Mouse (Mus musculus): ENCODE measurements around the gene Man2c1.

Gene Man2c1

GRCm38 (mm10) chr9:57130577-57131433, at the start of gene Man2c1:
TSS of gene Man2c1 (plus strand) at chr9:57130690.
- peak; percentile 95 for DNase-seq

- DNase-seq = no peak
Measured at GRCm38 (mm10) chr9:57082236-57082635, 48.3 kb upstream of the Man2c1 start.

GRCm38 (mm10) chr9:57117261-57117755, 13.2 kb upstream of the Man2c1 start:
- no peak for DNase-seq

GRCm38 (mm10) chr9:57129641-57130040, 849 bp upstream of the Man2c1 start:
- DNase-seq = no peak

- no peak for DNase-seq
Measured at GRCm38 (mm10) chr9:57137246-57137645, 6.8 kb downstream of the Man2c1 start.

DNA sequence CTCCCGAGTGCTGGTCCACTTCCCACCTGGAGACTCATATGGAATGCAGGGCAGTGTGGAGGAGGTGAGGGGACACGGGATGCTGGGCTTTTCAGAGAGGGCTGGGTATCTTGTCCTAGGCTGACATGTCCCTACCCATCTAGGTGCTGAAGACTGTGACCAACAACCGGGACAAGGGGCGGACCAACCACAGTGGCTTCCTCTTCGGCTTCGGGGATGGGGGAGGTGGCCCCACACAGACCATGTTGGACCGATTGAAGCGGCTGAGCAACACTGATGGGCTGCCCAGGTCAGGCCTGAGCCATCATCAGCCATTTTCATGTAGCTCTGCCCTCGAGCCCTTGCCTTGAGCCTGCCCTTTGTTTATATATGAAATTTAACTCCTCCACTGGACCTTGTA, 7.3 kb downstream of the Man2c1 start:
- DNase-seq = no peak

GRCm38 (mm10) chr9:57138507-57138906, 8.0 kb downstream of the Man2c1 start:
- no peak for DNase-seq

- DNase-seq = no peak
Measured at GRCm38 (mm10) chr9:57139110-57139509, 8.6 kb downstream of the Man2c1 start.

DNA sequence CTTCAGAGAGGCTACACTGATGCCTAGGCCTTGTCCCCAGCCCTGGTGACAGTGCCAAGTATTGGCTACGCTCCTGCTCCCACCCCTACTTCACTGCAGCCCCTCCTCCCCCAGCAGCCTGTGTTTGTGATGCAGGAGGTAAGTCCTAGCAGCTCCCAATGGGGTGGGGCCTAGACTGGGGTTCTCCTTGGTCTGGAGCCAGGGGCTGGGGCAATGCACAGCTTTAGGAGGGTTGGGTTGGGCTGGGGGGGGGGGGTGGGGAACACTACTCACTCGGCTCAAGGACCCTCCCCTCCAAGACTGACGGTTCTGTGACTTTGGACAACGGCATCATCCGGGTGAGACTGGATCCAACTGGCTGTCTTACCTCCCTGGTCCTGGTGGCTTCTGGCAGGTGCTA, 9.1 kb downstream of the Man2c1 start:
- DNase-seq = no peak

GRCm38 (mm10) chr9:57141417-57142353, 11.2 kb downstream of the Man2c1 start:
- DNase-seq = no peak

- DNase-seq = no peak
Measured at GRCm38 (mm10) chr9:57143212-57143611, 12.7 kb downstream of the Man2c1 start.

DNA sequence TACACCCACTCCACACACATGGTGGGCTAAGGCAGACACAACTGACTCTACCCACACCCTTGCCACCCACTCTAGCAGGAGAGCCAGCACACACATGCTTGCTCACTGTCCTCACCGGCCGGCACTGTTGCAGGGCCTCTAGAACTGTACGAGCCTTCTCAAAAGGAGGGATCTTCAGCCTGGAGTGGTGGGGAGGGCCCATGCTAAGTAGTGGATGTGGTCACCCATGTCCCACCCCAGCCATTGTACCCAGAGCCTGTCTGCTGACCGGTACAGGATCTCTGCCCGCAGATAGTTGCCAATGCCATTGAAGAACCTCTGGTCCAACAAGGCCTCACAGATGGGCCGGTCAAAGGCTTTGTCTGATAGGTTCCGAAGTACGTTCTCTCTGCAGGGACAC, 14.3 kb downstream of the Man2c1 start:
- no peak for DNase-seq

GRCm38 (mm10) chr9:57146451-57147066, 16.1 kb downstream of the Man2c1 start:
- no peak for DNase-seq

DNA sequence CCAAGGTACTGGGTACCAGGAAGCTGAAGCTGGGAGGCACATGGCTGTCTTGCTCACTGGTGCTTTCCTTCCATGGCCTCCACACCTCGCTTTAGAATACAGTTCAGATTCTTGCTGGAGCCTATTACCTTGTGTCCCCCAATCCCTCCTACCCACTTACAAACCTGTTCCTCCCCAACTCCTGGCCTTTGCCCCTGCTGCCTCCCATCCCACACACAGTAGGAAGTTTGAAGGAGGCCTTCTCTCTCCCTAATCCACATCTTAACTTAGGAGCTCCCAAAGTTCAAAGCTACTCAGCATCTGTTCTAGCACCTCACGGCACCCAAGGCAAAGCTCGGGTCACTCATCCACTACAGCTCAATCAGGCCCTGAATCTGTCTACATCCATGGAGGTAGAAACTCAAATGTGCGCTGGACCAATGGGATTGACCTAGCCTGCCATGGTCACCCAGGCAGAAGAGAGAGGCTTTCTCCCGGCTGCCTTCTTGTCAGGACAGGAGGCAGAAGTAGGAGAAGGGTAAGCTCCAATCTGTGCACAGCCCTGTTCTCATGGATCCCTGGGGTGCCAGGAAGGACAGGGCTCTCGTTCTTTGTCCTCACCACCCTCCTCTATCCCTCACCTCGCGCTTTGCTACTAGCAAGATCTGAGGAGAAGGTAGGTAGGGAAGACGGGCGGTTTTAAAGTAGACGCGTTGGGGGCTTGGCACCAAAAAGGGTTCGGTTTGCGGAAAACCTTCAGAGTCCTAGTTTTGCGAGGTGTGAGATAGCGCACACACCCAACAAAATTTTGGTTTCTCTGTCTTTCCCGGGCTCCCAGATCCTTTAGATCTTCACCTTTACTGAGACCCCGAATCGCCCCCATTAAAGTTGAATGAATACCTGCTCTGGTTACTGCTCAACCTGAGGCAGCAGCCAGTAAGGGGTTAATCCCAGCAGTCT, 17.0 kb downstream of the Man2c1 start:
- DNase-seq = no peak

GRCm38 (mm10) chr9:57148144-57148878, 17.8 kb downstream of the Man2c1 start, which contains the start of gene Neil1:
TSS of gene Neil1 (minus strand) at chr9:57148305.
- DNase-seq = peak; percentile 73

GRCm38 (mm10) chr9:57149021-57149420, 18.5 kb downstream of the Man2c1 start:
- no peak for DNase-seq

GRCm38 (mm10) chr9:57150192-57150591, 19.7 kb downstream of the Man2c1 start:
- DNase-seq = no peak

- DNase-seq = no peak
Measured at GRCm38 (mm10) chr9:57152331-57152730, 21.8 kb downstream of the Man2c1 start.

- DNase-seq = no peak
Measured at GRCm38 (mm10) chr9:57156383-57156782, 25.9 kb downstream of the Man2c1 start.

DNA sequence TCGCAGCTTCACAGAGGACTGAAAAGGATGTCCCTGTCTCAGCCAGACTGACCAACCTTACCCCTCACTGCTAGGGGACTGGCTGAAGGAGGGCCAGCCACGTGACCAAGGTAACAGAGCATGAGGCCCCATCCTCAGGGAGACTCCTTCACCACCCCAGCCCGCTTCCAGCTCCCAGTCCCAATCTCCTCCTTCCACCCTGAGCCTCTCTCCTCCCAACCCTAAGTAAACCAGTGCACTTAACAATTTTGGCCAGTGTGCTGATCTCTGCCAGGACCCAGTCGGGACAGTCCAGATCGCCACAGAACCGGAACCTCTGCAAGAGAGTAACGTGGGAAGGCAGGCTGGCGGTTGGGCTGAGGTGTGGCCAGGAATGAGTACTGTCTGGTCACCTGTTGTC, 26.3 kb downstream of the Man2c1 start:
- no peak for DNase-seq

DNA sequence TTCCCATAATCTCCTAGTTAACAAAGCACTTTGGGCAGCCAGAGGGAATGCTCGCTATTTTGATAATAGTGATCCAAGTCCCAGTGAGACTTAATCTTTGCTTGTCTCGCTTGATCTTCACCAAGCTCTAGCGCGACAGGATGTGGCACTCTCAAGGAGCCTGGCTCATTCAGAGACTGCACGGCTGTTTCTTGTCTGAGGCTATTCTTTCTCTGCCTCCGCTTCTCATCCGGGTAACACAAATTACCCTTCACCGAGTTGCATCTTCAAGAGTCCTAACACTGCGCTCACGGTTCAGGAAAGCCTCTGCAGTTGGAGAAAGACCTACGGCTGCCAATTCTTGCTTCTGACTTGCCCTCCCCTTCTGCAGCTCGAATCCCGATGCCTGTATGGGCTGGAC, 27.0 kb downstream of the Man2c1 start:
- DNase-seq = no peak
